Mouse (Mus musculus): ENCODE results near the gene Ptp4a2.
"Not testable (repeated sequence)": the region's sequence is repeated elsewhere in the genome, so short reads cannot be mapped to it uniquely, and the experiment has no call there.

The Ptp4a2 gene

DNA sequence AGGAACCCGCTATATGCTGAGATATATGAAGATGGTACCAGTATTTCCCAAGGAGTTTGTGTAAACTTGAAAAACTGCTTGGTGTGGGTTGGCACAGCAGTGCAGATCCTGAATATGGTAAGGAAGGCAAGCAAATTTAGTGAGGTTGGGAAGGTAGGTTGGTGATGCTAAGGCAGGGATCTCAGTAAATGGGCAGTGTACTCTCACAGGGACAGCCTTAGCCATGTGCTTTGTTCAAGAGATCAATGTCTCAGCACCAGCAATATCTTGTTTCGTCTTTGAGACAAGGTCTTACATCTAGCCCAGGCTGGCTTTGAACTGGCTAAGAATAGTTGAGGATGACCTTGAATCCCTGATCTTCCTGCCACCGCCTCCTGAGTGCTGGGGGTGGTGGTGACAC is 43.6 kb downstream of the Ptp4a2 start:
- DNase-seq: no peak

GRCm38 (mm10) chr4:129855051-129855970 is 44.3 kb downstream of the Ptp4a2 start:
- no peak for DNase-seq

GRCm38 (mm10) chr4:129860456-129860855 is 49.4 kb downstream of the Ptp4a2 start:
- DNase-seq: peak; percentile 35 to 49

- peak in 1 of 2 experiments; percentile 37 for DNase-seq
These were observed 50.4 kb downstream of the Ptp4a2 start for GRCm38 (mm10) chr4:129861400-129861799.

- DNase-seq: no peak
These were observed 51.3 kb downstream of the Ptp4a2 start for GRCm38 (mm10) chr4:129862357-129862756.

GRCm38 (mm10) chr4:129866171-129866570 is 55.2 kb downstream of the Ptp4a2 start:
- DNase-seq: not testable (repeated sequence)

- DNase-seq: no peak
These were observed 57.2 kb downstream of the Ptp4a2 start for GRCm38 (mm10) chr4:129868211-129868610.

GRCm38 (mm10) chr4:129870483-129870882 is 59.5 kb downstream of the Ptp4a2 start:
- no peak for DNase-seq

DNA sequence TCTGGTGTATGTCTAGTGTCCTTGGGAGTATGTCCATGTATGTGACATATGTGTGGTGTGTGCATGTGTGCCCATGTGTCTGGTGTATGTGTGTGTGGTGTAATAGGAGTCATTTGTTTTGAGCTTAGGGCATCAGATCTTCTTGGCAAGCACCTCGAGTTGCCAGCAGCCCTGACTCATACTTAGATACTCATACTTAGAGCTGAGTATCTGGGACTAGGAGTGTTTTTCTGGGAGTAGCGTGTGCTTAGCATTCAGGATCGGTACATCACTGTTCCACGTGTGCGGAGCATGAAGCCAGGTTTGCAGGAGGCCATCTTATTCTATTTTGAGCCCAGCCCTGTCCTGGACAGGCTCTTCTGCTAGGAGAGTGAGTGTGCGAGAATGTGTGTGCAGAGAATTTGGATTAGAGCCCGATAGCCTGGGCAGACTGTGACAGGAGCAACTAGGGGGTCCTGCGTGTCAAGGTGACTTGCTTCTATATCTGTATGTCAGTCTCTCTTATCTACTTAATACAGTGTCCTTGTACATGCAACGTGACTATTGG is 61.4 kb downstream of the Ptp4a2 start:
- DNase-seq: no peak

GRCm38 (mm10) chr4:129874805-129875204 is 63.8 kb downstream of the Ptp4a2 start:
- no peak for DNase-seq

- no peak for DNase-seq
These were observed 64.4 kb downstream of the Ptp4a2 start for GRCm38 (mm10) chr4:129875406-129875805.

DNA sequence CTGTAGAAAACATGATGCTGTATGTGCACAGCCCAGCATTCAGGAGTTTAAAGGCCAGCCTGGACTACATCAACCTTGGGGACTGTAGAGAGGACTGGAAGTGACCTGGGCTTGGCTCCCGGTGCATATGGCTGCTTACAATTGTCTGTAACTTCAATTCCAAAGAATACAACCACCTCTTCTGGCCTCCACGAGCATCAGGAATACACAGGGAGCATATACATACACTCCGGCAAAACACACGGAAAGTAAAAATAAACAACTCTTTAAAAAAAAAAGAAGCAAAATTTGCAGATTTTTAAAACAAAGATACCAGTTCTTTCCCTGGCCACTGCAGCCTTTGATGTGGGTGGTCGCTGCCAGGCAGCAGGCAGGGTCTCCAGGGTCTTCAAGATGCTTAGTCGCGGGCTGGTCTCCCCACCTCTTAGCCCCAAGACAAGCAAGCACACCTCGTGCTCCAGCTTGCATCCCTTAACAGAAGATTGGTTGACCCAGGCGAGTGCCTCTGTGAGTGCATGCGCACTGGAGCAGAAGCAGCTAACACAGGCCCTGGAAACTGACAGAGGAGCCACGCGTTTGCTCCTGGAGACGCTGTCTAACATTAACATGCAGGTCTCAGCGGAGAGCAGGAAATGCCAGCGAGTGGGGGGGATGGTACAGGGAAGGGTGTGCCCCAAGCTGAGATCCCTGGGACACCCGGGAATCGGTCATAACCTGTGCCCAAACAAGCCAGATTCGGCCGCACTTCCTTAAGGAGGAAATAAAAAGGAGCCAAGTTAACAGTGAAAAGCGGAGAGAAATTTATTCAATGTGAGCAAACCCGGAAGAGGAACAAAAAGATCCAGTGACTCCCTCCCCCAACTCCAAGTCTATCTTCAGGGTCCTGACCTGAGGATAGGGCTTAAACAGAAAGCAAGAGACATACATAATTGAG is 66.1 kb downstream of the Ptp4a2 start:
- DNase-seq: peak; percentile 48 to 65

DNA sequence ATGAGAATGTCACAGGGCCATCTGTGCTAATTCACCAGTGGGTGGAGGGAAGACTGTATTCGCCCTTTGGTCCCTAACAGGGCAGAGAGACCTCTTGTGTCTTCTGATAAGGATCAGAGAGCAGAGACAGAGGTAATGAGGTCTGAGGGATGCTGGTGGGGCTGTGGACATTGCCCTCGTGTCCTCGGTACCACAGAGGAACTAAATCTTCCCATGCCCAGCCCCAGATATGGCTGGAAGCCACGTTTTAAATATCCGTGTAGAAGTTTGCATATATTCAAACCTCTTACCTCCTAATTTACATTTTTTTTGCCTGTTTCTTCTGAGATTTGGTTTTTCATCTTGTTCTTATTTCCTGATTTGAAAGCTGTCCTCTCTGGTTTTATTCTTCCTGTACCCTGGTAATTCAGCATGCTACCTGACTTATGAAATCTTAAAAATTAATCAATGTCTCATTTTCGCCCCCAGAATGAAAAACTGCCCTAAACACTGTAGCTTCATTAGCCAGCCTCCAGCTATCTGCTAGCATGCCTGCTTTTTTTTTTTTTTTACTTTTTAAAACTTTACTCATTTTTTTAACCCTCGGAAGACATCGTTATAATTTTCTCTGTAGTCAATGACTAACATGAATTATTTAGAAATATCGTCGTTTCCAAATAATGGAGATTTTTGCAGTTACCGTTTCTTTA is 67.1 kb downstream of the Ptp4a2 start:
- peak; percentile 50 to 55 for DNase-seq

DNA sequence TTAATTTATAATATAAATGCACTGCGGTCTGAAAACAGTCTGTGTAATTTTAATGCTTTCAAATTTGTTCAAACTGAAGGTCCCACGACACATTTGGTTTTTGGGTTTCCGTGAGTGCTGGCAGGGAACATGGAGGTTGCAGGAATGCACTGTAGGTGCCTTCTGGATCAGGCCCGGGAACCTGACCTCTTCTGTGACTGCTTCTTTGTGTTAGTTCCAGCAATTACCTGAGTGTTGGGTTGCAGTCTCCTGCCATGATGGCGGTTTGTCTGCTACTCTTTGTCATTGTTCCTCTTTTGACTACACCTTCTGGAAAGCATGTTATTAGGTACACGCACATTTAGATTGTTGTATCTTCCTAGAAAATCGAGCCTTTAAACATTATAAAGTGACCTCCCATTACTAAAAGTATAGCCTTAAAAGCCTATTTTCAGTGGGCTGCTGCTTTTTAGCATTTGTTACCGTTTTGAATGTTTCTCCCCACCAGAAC is 67.7 kb downstream of the Ptp4a2 start:
- no peak for DNase-seq

GRCm38 (mm10) chr4:129879206-129879780 is 68.3 kb downstream of the Ptp4a2 start:
- DNase-seq: peak; percentile 40 to 44

DNA sequence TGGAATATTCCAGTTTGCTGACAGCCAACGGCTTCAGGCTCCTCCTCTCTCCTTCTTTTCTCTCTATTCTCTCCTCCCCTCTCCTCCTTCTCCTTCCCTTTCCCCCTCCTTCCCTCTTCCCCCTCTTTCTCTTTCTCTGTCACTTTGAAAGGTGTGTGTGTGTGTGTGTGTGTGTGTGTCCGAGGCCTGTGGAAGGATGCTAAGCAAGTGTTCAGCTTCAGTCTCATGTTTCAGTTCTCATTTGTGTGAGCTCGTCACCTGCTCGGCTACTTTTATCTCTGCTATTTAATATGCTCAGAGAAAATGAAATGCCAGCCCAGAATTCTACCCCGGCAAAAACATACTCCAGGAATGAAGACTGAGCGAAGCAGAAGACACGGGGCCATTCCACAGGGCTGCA is 69.6 kb downstream of the Ptp4a2 start:
- DNase-seq: no peak

DNA sequence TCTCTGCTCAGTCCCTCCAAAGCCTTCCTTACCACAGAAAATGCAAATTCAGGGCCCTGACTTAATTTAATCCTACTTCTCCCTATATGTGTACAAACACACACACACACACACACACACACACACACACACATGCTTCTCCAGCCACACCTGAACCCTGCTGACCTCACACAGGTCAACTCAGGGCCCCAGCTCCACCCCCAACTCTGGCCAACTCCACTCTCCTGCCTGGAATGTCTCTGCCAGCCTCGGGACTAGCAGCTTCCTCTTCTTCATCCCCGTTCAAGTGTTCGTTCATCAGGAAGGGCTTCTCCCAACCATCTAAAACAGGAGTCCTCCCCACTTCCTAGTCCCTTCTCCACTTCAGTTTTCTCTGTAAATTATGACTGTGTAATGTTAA is 70.6 kb downstream of the Ptp4a2 start:
- DNase-seq: no peak

DNA sequence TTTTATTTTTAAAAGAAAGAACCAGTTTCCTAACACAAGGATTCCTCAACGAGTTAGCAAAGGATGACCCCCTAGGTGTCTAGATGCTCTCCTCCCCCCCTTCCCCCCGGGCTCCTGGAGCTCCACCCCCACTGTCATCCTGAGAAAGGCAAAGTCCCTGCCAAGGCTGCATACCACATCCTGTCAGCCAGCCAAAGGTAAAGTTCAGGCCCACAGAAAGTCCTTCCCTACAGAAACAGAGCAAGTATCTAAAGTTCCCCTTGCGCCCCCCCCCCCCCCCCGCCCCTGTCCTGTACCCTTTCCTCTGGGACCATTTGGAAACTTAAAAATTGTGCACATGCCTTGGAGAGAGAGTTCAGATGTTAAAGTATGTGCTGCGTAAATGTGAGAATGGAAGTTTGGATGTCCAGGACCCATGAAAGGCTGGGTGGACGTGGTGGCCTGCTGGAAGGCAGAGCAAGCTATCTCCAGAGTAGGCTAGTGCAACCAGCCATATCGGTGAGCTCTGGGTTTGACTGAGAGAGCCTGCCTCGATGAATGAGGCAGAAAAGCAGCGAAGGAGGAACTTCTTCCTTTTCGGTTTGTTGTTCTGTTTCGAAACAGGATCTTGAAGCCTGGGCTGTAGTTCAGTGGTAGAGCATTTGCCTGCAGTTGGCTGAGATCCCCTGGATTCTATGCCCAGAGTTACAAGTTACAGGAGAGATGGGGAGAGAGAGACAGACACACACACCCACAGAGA is 71.7 kb downstream of the Ptp4a2 start:
- peak; percentile 54 to 58 for DNase-seq

- peak; percentile 20 to 42 for DNase-seq
These were observed 73.3 kb downstream of the Ptp4a2 start for GRCm38 (mm10) chr4:129884041-129884930.

DNA sequence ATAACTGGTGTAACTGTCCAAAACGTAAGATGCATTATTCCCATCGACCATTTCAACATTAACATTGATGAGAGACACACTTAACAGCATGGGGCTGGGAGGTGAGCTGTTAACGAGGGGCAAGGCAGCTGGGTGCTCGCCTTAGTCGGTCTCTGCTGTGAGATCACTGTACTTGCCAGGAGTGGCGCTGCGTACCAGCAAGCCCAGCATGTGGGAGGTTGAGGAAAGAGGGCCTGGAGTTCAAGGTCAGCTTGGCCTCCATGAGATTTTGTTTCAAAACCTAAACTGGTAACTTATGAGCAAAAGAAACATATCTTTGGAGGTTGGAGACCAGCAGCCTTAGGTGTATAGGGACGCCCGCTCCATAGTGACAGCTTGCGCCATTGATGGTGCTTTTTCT is 78.6 kb downstream of the Ptp4a2 start:
- DNase-seq: no peak
